Mouse (Mus musculus): ENCODE measurements around the gene Peli2.
A peak's percentile ranks its signal among the peaks of the same experiment; 100 is the strongest.

Gene Peli2

DNA sequence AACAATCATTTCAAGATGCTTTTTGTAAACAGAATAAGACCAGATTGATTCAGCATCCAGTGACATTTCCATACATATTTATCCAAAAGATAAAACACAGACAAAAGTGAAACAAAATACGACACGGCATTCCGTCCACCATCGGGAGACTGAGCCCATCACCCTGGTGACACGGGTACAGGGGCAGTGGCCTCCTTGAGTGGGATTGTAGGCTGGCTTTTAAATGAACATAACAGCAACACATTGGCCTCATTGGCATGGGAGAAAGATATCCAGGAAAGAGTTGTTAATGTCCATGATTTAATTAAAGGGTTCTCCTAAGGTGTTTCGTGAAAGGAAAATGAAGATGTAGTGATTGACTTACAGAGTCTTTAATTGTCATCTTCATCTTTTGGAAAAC, 5.3 kb downstream of the Peli2 start:
- DNase-seq (ENCODE audit: low read depth, low spot score): no peak

DNA sequence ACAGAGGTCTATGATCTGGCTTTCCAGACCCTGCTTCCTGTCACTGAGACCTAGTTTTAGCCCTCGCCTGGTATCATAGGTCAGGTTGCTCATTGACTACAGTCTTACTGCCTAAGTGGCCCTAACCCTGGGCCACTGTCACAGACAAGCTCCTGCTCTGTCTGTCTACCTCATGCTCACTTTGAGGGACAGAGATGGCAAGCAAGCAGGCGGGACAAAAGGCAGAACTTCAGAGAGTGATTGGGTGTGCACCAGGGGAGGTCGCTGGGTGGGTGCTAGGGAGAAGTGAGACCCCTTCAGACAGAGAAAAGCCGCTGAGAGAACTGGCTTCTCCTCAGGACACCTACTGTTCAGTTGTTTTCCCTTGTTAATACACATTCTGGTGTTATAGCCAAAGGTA, 6.3 kb downstream of the Peli2 start:
- DNase-seq (ENCODE audit: low read depth, low spot score): no peak

- DNase-seq (ENCODE audit: low read depth, low spot score): no peak
These were observed 7.1 kb downstream of the Peli2 start for GRCm38 (mm10) chr14:48127609-48128185.

DNA sequence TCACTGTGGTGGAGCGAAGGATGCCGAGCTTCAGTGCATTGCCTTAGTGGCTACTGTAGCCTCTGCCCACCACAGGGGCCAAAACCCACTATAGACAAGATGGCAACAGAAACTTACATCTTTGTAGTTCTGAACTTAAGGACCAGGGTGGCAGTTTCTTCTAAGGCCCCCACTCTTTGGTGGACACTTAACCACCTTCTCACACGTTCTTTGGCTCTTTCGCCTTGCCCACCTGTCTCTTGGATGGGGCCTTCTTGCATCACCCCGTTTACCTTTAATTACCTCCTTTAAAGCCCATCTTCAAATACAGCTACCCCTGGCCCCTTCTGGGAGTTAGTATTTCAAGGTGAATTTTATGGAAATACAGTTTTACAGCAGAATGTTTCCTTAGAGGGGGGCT, 8.1 kb downstream of the Peli2 start:
- no peak for DNase-seq (ENCODE audit: low read depth, low spot score)

DNA sequence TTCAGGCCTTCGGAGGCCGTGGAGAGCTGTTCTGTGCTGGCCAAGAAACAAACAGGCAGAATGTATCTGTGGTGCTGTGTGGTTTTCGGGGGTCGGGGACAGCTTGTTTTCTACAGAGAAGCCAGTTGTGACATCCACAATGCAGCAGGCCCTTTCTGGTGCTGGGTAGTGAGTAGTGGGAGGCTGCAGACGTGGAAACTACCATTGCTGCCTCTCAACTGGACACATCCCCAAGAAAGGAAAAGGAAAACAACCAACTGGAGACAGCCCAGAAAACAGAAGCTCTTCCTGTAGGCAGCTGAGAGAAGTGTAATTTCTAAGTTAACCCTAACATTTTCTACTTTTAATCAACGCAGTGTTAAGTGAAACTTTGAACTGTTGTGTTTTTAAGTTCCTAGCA, 9.4 kb downstream of the Peli2 start:
- DNase-seq (ENCODE audit: low read depth, low spot score): no peak

- no peak for DNase-seq (ENCODE audit: low read depth, low spot score)
These were observed 10.3 kb downstream of the Peli2 start for GRCm38 (mm10) chr14:48130761-48131575.

DNA sequence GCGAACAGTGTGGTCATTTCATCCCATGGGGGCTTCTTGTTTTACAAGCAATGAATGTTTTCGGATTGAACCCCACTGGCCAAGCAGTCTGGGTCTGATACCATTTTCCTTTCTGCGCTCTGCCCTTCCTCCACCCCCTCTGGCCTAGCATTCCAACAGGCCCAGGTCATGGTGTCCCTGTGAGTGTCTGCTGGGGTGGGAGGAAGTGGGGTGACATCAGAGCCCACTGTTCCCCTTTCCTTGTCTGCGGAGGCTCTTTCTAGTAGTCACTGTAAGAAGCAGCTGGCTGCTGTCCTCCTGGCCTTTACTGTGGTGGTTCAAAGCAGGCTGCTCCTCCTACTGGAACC, 10.9 kb downstream of the Peli2 start:
- no peak for DNase-seq (ENCODE audit: low read depth, low spot score)

GRCm38 (mm10) chr14:48132241-48132640, 11.6 kb downstream of the Peli2 start:
- no peak for DNase-seq (ENCODE audit: low read depth, low spot score)

DNA sequence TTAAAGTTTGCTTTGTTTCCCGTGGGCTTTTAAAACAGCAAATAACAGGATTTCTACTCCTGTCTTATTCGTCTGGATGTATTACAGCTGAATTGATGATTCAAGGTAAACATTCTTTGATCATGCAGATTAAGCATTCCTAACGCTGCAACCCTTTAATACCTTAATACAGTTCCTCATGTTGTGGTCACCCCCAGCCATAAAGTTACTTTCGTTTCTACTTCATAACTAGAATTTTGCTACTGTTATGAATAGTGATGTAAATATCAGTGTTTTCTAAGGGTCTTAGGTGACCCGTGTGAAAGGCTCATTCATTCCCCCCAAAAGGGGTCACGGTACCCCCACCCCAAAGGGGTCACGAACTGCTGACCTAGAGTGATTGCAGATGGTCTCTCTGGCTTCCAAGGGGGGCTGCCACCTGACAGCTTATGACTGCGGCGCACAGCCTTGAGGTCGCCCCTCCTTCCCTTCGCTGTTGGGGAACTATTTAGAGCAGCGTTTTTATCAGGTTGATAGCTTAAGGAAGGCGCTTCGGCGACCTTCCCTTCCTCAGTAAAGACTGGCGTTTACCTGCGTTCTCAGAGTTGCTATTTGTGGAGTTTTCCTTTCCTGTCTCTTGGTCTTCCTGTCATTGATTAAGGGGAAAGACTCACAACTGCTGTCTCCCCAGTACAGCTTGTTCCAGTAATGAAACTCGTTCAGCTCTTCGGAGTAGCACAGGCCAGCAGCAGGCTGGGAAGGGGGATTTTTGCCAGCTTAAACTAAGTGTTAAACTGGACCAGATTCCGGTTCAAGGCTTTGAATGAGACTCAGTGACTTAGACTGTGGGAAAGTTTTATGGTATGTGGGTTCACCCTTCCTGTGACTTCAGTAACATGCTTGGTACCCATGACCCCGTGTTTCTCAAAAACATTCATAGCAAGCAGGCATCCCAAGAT, 12.5 kb downstream of the Peli2 start:
- no peak for DNase-seq (ENCODE audit: low read depth, low spot score)

DNA sequence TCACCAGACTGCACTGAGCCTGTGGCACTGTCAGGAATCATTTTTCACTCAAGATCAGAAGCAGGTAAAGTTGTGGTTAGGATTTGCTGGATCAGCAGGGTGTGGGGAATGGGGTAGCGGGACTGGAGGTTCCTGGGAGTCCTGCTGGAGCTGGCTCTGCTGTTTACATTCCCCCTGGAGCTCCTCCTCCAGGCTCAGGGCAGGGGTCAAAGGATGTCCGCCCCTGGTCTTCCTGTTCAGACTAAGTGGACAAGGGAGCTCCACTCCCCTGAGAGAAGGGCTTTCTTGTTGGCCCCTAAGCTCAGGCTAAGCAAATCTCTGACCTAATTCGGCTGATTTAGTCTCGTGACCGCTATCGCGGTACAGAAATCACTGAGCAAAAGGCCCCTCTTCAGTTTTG, 13.7 kb downstream of the Peli2 start:
- no peak for DNase-seq (ENCODE audit: low read depth, low spot score)

GRCm38 (mm10) chr14:48135816-48136345, 15.3 kb downstream of the Peli2 start:
- DNase-seq (ENCODE audit: low read depth, low spot score): no peak

DNA sequence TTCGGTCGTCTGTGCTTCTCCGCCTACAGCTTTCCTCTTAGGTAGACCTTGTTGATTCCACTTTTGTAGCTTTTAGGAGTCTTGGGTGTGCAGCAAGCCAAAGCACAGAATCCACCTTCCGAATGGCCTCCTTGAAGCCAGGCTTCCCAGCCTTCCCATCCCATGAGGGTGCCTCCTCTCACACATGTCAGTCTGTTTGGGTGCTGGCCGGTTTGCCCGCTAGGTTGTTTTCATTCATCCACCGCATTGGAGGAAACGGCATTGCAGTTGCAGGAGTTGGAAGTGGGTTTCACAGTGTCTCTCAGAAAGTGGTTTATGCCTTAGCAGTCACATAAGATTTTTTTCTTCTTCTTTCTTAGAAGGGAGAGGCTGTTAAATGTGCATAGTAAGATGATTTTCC, 17.1 kb downstream of the Peli2 start:
- DNase-seq (ENCODE audit: low read depth, low spot score): no peak

DNA sequence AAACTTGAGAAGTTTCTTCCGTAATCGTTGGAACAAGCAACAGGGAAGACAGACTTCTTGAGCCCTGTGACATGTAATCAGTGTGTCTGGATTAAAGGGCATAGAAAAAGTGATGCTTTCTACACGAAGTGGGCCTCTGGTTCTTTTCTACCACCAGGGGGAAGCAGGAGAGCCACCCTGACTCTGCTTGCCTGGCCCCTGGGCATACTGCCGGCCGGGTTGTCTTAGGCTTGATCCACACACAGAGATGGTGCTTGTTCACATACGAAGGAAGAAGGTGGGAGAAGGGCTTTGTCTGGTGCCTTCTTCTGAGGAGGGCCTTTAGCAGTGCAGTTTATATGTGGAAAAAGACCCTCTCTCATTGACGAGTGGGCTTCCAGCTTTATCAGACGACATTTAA, 17.5 kb downstream of the Peli2 start:
- no peak for DNase-seq (ENCODE audit: low read depth, low spot score)

- DNase-seq (ENCODE audit: low read depth, low spot score): no peak
These were observed 18.8 kb downstream of the Peli2 start for GRCm38 (mm10) chr14:48139409-48139808.

DNA sequence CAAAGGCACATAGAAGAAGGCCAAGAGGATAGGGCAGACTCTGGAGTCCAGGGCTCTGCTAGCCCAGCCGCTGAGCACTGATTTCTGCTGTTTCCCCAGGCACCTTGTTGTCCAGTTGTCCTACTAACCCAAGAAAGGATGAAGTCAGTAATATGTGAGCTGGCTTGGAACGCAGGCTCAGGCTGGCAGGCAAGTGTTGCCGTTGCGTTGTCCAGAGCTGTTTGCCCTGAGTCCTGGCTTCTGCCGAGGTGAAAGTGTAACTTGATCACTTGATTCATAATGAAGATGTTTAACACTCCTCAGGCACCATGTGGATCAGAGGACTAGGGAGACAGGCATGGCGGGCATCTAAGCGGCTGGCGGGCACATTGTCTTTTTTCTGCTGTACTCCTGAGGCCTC, 21.1 kb downstream of the Peli2 start:
- no peak for DNase-seq (ENCODE audit: low read depth, low spot score)

GRCm38 (mm10) chr14:48142696-48143095, 22.1 kb downstream of the Peli2 start:
- DNase-seq (ENCODE audit: low read depth, low spot score): no peak

DNA sequence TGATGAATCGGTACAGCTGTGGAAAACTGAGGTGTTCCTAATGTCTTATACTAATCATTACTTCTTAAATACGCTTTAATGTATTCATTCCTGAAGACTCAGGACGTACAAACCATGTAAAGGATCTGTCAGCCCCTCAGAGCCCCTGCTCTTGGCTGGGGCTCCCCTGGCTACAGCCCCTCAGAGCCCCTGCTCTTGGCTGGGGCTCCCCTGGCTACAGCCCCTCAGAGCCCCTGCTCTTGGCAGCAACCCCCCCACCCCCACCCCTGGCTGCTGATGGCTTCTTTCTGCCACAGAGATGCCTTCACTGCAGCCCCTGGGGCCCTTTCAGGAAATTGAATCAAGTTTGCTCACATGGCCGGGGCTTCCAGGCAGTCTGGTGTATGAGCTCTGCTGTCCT, 22.5 kb downstream of the Peli2 start:
- no peak for DNase-seq (ENCODE audit: low read depth, low spot score)

DNA sequence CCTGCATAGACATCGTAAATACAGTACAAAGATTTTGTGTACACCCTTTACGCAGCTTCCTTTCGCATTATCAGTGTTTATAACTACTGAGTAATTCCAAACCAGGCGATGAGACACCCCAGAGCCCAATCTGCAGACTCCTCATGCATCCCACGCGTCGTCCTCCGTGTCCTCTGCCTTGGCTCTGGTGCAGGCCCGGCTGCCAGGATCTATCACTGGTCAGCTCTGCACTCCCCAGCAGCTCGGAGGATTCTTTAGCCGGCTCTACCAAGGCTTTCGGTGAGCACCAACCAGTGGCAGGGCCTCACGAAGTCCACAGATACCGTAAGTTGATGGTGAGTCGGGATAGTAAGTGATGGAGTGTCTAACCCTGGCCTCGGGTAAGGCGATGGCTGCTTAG, 23.7 kb downstream of the Peli2 start:
- DNase-seq (ENCODE audit: low read depth, low spot score): no peak

DNA sequence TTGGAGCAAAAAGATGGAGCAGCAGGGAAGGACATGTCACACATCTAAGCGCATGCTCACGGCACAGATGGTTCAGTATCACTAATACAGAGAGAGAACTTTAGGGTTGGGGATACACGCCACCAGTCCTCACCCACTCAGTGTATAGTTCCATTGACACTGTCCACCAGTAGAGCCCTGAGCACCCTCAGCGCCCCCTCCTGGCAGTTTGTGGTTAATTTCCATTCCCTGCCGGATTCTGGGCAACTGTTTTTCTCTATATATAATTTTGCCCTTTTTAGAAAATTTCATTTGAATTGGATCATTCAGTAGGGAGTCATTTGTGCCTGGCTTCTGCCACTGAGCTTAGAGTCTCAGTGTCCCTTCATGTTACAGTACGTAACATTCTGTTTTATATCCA, 27.1 kb downstream of the Peli2 start:
- DNase-seq (ENCODE audit: low read depth, low spot score): peak; percentile 42

- no peak for DNase-seq (ENCODE audit: low read depth, low spot score)
These were observed 28.0 kb downstream of the Peli2 start for GRCm38 (mm10) chr14:48148615-48149014.

DNA sequence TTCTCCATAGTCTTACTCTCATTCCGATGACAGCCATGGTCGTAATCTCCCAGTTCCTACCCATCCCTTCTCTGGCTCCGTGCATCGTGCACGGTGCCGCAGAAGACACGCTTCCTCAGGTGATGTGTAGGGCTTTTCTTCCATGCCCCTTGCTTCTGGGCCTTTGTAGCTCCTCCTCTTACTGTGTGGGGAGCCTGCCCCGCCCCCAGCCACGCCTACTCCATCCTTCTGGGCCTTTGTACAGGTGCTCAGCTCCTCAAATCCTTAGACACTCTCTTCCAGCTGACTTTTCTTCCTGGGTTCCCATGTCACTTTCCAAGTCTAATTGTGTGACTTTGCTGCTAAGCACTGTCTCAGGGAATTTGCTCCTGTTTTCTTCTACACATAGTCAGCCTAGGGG, 28.7 kb downstream of the Peli2 start:
- DNase-seq (ENCODE audit: low read depth, low spot score): peak; percentile 68

DNA sequence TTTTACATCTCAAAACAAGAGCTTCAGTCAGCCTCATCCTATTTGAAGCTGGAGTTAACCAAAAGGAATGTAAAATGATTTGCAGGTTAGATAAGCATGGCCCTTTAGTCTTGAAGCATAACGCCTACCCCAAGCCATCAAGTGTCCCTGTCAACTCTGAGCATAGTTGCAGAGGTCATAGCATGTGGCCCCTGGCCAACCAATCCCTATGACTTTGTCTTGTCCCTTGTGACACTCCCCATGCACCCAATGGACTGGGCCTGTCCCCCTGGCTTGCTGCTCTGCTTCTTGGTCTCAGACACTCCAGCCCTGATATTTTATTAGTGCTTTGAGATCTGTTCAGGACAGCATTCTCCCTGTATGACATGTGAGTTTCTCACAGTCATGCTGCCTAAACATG, 30.3 kb downstream of the Peli2 start:
- DNase-seq (ENCODE audit: low read depth, low spot score): no peak

All from ZHBTc4 (cell line).